Mouse (Mus musculus) C2C12 (cell line): Measurements from ENCODE around the gene St3gal4. TPM values are rescaled to one million over a fixed set of nuclear protein-coding genes. Genes with fewer than 3 reads are reported as not detected.

Experiments
- H3K27me3 ChIP-seq: one replicate; pipeline ENCODE4 v1.6.1; 2011; ENCODE audit not compliant: control insufficient read depth, insufficient read depth, insufficient read length
- H3K36me3 ChIP-seq: one replicate; pipeline ENCODE4 v1.6.1; 2011; ENCODE audit not compliant: control insufficient read depth, insufficient read depth
- H3K4me3 ChIP-seq: one replicate; pipeline ENCODE4 v1.5.1; 2011; ENCODE audit warnings: mild to moderate bottlenecking, control low read depth; ENCODE audit not compliant: poor library complexity, insufficient read depth, severe bottlenecking
- H3K79me2 ChIP-seq: one replicate; pipeline ENCODE4 v1.6.1; 2011; ENCODE audit not compliant: control insufficient read depth, insufficient read depth
- H3K79me3 ChIP-seq: one replicate; pipeline ENCODE4 v1.6.1; 2011; ENCODE audit warnings: low read depth, control low read depth
- H3ac ChIP-seq: one replicate; pipeline ENCODE3; 2011; ENCODE audit warnings: low read depth; ENCODE audit not compliant: control insufficient read depth, insufficient read length
- CEBPB ChIP-seq: IDR thresholded peaks from one replicate; pipeline ENCODE4 v1.6.1; 2011; ENCODE audit warnings: low read depth, mild to moderate bottlenecking, control low read depth, moderate library complexity
- CTCF ChIP-seq: IDR thresholded peaks from one replicate; pipeline ENCODE4 v1.5.1; 2011; ENCODE audit not compliant: control insufficient read depth, insufficient read depth, insufficient read length
- FOSL1 ChIP-seq: IDR thresholded peaks from one replicate; pipeline ENCODE4 v1.8.0; 2011; ENCODE audit warnings: mild to moderate bottlenecking, low read length; ENCODE audit not compliant: poor library complexity, insufficient read depth, severe bottlenecking
- MAX ChIP-seq: IDR thresholded peaks from one replicate; pipeline ENCODE4 v1.6.1; 2011; ENCODE audit warnings: mild to moderate bottlenecking, control low read depth
- MYOD1 ChIP-seq: IDR thresholded peaks from one replicate; pipeline ENCODE4 v1.6.1; 2011; ENCODE audit warnings: low read depth; ENCODE audit not compliant: control insufficient read depth, insufficient read length
- MYOG ChIP-seq: IDR thresholded peaks from one replicate; pipeline ENCODE4 v1.6.1; 2011; ENCODE audit not compliant: control insufficient read depth, insufficient read length; ENCODE audit errors: extremely low read depth
- USF1 ChIP-seq: IDR thresholded peaks from one replicate; pipeline ENCODE4 v1.6.1; 2011; ENCODE audit warnings: low read depth, mild to moderate bottlenecking, control low read depth, moderate library complexity
- polyA plus RNA-seq: library from polyadenylated mRNA; unstranded; fragments of >200 nt; fragmentation: generic; extraction: Trizol; gene quantifications from one replicate; pipeline ENCODE4 v1.2.1, GENCODE M21; 2012; ENCODE audit warnings: missing spikeins

St3gal4 gene
- polyA plus RNA-seq, 1 experiment, result 31.1 TPM

DNA sequence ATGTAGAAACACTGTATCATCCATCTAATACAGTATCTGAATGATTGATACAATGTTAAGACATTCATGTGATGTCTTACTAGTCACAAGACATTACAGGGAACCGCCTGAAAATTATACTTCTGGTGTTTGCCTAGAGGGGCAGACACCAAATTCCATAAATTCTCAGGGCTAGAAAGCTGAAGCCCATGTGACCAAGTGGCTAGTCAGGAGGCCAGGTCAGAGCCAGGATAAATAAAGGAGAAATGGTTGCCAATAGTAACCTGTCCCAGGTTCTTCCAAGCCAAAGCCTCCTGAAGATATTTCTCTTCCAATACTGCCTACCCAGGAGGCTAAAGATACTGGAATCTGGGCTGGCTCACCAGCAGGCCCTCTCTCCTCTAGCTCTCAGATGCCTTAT is 23.3 kb downstream of the St3gal4 start:
- no peaks in the 10 kb centered on the region for H3K27me3 ChIP-seq
- no peaks in the 10 kb centered on the region for H3K36me3 ChIP-seq
- no peak overlapping the region for H3K4me3 ChIP-seq
- H3K79me3 ChIP-seq, result peaks cover 36% of the 10 kb centered on the region
- H3ac ChIP-seq, result no peak overlapping the region
- TF ChIP-seq FOSL1, result no peak
- TF ChIP-seq CEBPB, result no peak
- no peak for TF ChIP-seq USF1
- TF ChIP-seq MYOD1, result no peak
- TF ChIP-seq CTCF, result no peak
- TF ChIP-seq MYOG, result no peak
- no peak for TF ChIP-seq MAX
- H3K79me2 ChIP-seq, result peaks cover 63% of the 10 kb centered on the region

DNA sequence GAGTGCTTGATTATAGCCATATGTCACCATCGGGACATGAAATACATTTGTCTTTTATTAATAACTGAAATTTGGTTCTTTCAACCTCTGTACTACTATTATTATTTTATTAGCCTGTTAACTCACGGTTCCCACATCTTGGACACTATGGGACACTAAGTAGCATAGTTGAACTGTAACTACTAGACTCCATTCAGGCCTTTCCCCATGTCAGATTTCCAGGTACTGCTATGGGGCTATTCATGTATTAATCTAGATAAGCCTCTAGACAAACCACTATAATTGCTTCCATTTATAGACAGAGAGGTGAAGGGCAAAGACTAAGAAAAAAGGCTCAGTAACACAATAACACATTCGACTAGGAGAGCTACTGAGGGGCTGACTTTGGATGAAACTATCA is 25.7 kb downstream of the St3gal4 start:
- peaks cover 33% of the 10 kb centered on the region for H3K79me3 ChIP-seq
- peaks cover 40% of the 10 kb centered on the region for H3K79me2 ChIP-seq
- H3K27me3 ChIP-seq, result no peaks in the 10 kb centered on the region
- no peak overlapping the region for H3ac ChIP-seq
- no peaks in the 10 kb centered on the region for H3K36me3 ChIP-seq
- no peak overlapping the region for H3K4me3 ChIP-seq
- TF ChIP-seq USF1 (no peak), CTCF (no peak)

DNA sequence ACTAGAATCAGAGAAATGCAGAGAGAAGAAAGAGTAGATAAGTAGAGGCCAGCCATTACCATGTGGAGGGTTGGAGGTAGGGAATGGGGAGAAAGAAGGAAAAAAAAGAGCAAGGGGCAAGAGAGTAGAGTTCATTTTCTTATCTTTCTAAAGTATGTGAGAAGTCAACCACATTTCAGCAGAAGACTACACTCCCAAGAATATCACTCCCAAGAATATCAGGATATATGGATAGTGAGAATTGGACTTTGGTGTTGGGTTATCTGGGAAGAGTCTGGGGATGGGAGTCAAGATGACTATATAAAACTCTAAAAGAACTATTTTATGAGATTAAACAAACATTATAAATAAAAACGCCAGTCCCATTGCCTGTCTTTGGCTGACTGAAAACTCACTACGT is 26.2 kb downstream of the St3gal4 start:
- Histone ChIP-seq H3K79me3 (peaks cover 31% of the 10 kb centered on the region), H3ac (no peak overlapping the region), H3K36me3 (no peaks in the 10 kb centered on the region), H3K27me3 (no peaks in the 10 kb centered on the region), H3K79me2 (peaks cover 36% of the 10 kb centered on the region), H3K4me3 (no peak overlapping the region)
- TF ChIP-seq USF1 (no peak), FOSL1 (no peak), MYOD1 (no peak), MYOG (no peak), CEBPB (no peak), MAX (no peak), CTCF (no peak)

- H3K27me3 ChIP-seq, result no peaks in the 10 kb centered on the region
- H3K36me3 ChIP-seq, result no peaks in the 10 kb centered on the region
- no peak for TF ChIP-seq MYOG
- TF ChIP-seq MYOD1, result no peak
- no peak for TF ChIP-seq FOSL1
- TF ChIP-seq MAX, result no peak
- TF ChIP-seq CTCF, result no peak
- no peak for TF ChIP-seq CEBPB
- no peak for TF ChIP-seq USF1
- peaks cover 49% of the 10 kb centered on the region for H3K79me2 ChIP-seq
- H3K4me3 ChIP-seq, result no peak overlapping the region
- H3K79me3 ChIP-seq, result peaks cover 13% of the 10 kb centered on the region
- H3ac ChIP-seq, result no peak overlapping the region
Measured at GRCm38 (mm10) chr9:35061446-35061845, 57.6 kb downstream of the St3gal4 start.

GRCm38 (mm10) chr9:35059881-35060280 is 59.2 kb downstream of the St3gal4 start:
- Histone ChIP-seq H3K36me3 (no peaks in the 10 kb centered on the region), H3K79me2 (peaks cover 51% of the 10 kb centered on the region), H3K79me3 (peaks cover 13% of the 10 kb centered on the region), H3K4me3 (no peak overlapping the region), H3K27me3 (no peaks in the 10 kb centered on the region), H3ac (no peak overlapping the region)
- TF ChIP-seq MAX, result no peak
- no peak for TF ChIP-seq USF1
- no peak for TF ChIP-seq FOSL1
- no peak for TF ChIP-seq CEBPB
- no peak for TF ChIP-seq MYOD1
- no peak for TF ChIP-seq MYOG
- no peak for TF ChIP-seq CTCF

DNA sequence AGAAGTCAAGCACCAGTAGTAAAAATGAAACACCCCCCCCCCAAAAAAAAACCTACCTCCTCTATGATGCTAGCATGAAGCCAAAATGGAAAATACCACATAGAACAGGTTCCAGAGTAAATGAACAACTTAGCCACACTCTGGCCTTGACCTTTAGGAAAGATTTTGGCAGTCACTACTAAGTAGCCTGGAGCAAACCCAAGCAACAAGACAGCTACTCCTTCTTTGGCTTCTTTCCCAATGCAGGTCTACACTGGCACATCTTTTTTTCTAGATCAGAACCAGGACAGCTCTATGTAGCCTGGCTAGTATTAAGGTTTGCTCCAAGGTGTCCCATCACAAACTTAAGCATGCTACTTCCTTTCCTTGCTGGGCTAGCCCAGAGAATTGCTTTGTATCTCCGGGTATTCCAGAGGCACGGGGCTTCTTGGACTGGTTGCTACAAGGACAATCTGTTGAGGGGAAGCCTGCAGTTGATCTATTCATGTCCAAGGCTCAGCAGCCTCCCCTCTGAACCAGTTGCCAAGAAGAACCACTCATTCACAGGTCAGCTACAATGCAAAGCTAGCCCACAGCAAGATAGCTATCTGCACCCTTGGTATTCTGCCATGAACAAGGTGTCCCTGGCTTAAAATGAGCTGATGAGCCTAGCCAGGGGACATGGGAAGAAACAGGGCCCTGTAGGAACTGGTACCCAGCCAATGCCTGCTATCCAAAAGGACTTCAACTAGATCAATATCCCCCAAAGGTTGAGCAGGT is 60.3 kb downstream of the St3gal4 start:
- Histone ChIP-seq H3K4me3 (no peak overlapping the region), H3K36me3 (peaks cover 7% of the 10 kb centered on the region)

More for the DNA sequence above, 60.3 kb downstream of the St3gal4 start:
- Histone ChIP-seq H3ac (no peak overlapping the region), H3K79me3 (peaks cover 12% of the 10 kb centered on the region), H3K79me2 (peaks cover 51% of the 10 kb centered on the region), H3K27me3 (no peaks in the 10 kb centered on the region)
- no peak for TF ChIP-seq CEBPB
